Mouse (Mus musculus) cerebellum, adult 2 months (tissue): ENCODE measurements around the gene Mrpl51.

Source experiments
- CTCF ChIP-seq: fragments of 200-500 bp; IDR thresholded peaks from 2 replicates; pipeline ENCODE4 v1.5.1; 2011; ENCODE audit warnings: low read depth, mild to moderate bottlenecking, control low read depth, low read length, moderate library complexity, borderline replicate concordance; ENCODE audit not compliant: insufficient read depth
- POLR2A ChIP-seq: fragments of 200-500 bp; IDR thresholded peaks from 2 replicates; pipeline ENCODE4 v1.6.1; 2011; ENCODE audit warnings: low read length, control low read depth, borderline replicate concordance; ENCODE audit not compliant: insufficient read depth

DNA sequence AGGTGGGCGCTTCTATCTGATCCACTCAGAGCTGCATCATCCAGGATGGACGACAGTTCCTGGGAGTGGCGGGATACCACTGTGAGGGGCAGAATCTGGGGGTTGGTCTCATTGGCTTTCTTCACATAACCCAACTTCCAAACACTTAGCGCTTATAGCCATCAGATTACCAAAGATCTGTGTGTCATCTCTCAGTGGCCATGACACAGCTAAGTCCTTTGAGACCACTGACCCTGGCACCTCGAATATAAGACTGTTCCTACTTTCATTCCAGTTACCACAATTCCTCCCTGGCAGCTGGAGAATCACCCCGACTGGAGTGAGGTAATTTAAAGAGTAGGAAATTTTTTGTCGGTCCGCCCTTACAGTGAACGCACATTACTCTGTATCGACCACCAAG, 5.4 kb upstream of the Mrpl51 start:
- TF ChIP-seq POLR2A (no peak), CTCF (no peak)
